Mouse (Mus musculus): Measurements from ENCODE around the gene Tmem256. TPM values are rescaled to one million over a fixed set of nuclear protein-coding genes. Genes with fewer than 3 reads are reported as not detected.

Tmem256 gene
- polyA plus RNA-seq, 1 experiment: 224 TPM

DNA sequence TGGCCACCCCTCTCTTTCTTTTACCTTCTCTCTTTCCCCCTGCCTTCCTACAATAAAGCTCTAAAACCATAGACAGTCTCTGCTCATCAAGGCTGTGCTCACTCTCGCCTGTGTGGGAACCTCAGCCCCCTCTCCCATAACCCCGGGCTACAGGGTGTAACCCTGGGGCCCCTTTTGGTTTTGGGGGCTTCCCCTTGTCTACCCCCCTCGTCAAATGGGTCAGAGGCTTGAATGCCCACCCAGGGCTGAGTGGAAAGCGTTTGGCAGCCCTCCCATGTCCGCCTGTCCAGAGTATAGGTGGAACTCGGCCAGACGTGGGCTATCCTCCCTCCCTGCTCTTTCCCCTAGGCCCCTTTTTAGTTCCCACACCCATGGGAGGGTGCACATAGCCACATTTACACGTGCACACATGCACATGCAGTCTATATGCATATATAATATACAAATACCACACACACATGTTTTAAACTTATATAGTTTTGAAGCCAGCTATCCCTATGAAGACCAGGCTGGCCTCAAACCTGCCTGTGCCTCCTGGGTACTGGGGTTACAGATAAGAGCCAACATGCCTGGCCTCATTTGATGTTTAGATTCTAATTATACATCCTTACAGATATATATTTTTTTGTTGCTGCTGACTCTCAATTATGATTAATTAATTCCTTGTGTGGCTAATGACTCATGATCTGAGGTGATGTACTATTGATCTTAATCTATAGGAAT is 26.0 kb downstream of the Tmem256 start:
- WGBS: 53% methylated on average over 8 of the region's 8 CpGs
- TF ChIP-seq POLR2A (IDR thresholded peaks at IDR 0.05; ENCODE audit: control insufficient read depth, extremely low read depth, insufficient read depth, low read length, poor library complexity) (no peak), CTCF (IDR thresholded peaks at IDR 0.05; ENCODE audit: borderline replicate concordance, control insufficient read depth, extremely low read depth, insufficient read depth, low read length, poor library complexity) (no peak)

DNA sequence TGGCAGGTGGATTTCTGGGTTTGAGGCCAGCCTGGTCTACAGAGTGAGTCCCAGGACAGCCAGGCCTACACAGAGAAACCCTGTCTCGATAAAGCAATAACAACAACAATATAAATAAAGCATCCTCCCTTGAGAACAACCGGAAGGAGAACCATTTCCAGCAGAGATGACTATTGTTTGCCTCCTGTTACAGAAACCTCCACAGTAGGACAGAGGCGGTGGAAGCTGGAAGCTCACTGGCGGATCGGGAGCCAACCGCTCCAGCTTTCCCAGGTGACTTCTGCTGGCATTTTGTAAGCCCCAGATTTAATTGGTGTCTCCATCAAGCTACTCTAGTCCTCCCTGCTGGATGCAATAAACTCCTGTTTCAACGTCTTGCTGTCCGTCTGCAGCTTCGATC is 27.2 kb downstream of the Tmem256 start:
- WGBS: 96% methylated on average over 9 of the region's 9 CpGs
- TF ChIP-seq POLR2A (IDR thresholded peaks at IDR 0.05; ENCODE audit: control insufficient read depth, extremely low read depth, insufficient read depth, low read length, poor library complexity): no peak
- no peak for TF ChIP-seq CTCF (IDR thresholded peaks at IDR 0.05; ENCODE audit: borderline replicate concordance, control insufficient read depth, extremely low read depth, insufficient read depth, low read length, poor library complexity)

More for the DNA sequence above, 26.0 kb downstream of the Tmem256 start:
- Histone ChIP-seq H3K4me1 (replicated peaks; ENCODE audit: control insufficient read depth, insufficient read depth, low read length) (no peaks in the 10 kb centered on the region), H3K27ac (ENCODE audit: control insufficient read depth, insufficient read depth, low read length) (no peak overlapping the region), H3K4me3 (ENCODE audit: control insufficient read depth, insufficient read depth, low read length) (no peak overlapping the region), H3K36me3 (ENCODE audit: control insufficient read depth, insufficient read depth, low read length) (no peaks in the 10 kb centered on the region), H3K27me3 (ENCODE audit: control insufficient read depth, insufficient read depth, low read length) (no peaks in the 10 kb centered on the region)
- DNase-seq: no peak

DNA sequence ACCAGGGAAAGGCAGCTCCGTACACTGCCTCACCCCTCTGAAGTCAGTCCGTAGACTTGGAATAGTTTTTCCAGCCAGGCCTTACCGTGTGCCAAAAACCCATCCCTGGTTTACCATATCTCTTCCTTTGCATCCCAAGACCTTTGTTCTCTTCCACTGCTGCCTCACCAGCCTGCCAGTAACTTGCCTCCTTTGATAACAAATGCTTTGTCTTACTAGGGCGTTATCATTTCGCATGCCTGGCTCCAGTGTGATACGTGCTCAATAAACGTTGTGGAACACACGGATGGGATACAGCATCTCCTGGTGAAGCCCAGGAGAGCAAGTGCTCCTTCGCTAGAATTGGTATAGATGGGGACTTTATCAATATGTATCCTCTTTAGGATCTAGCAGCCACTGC is 29.0 kb downstream of the Tmem256 start:
- WGBS: 90% methylated on average over 9 of the region's 9 CpGs
- DNase-seq: no peak
- H3K4me3 ChIP-seq (ENCODE audit: control insufficient read depth, insufficient read depth, low read length): no peak overlapping the region

More for the DNA sequence above, 27.2 kb downstream of the Tmem256 start:
- no peak for DNase-seq
- H3K27me3 ChIP-seq (ENCODE audit: control insufficient read depth, insufficient read depth, low read length): no peaks in the 10 kb centered on the region
- H3K4me1 ChIP-seq (replicated peaks; ENCODE audit: control insufficient read depth, insufficient read depth, low read length): no peaks in the 10 kb centered on the region
- H3K36me3 ChIP-seq (ENCODE audit: control insufficient read depth, insufficient read depth, low read length): no peaks in the 10 kb centered on the region
- no peak overlapping the region for H3K27ac ChIP-seq (ENCODE audit: control insufficient read depth, insufficient read depth, low read length)
- no peak overlapping the region for H3K4me3 ChIP-seq (ENCODE audit: control insufficient read depth, insufficient read depth, low read length)

DNA sequence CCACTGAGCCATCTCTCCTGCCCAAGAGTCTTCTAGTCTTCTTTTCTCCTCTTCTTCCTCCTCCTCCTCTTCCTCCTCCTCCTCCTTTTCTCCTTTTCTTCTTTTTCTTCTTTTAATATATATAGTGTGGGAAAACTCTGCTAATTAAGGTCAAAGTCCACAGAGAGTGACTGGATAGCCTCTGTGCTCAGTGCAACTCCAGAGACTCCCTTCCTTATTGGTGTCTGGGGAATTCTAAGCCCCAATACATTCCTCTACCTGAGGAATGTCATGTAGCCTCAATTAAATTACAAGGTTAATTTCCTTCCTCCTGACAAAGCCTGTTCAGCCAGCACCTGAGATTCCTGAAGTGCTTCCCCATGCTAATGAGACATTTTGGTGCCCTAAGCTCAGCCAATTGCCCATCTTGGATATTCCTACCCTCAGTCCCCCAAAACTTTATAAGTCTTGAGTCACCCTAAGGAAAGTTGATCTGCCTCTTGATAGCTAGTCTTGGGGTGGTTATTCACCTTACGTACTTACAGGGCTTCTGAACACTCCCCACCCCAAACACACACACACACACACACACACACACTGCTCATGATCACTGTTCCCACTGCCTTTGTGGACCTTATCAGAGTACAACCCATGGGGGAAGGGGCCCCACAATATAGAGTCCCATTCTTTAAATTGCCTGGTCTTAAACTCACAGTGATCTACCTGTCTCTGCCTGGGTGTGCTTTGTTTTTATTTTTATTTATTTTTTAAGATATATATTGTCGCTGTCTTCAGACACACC is 32.2 kb downstream of the Tmem256 start:
- WGBS: 99% methylated on average over 2 of the region's 2 CpGs
- Histone ChIP-seq H3K4me1 (replicated peaks; ENCODE audit: control insufficient read depth, insufficient read depth, low read length) (no peaks in the 10 kb centered on the region), H3K36me3 (ENCODE audit: control insufficient read depth, insufficient read depth, low read length) (no peaks in the 10 kb centered on the region)

More for the DNA sequence above, 29.0 kb downstream of the Tmem256 start:
- no peak for TF ChIP-seq CTCF (IDR thresholded peaks at IDR 0.05; ENCODE audit: borderline replicate concordance, control insufficient read depth, extremely low read depth, insufficient read depth, low read length, poor library complexity)
- no peak for TF ChIP-seq POLR2A (IDR thresholded peaks at IDR 0.05; ENCODE audit: control insufficient read depth, extremely low read depth, insufficient read depth, low read length, poor library complexity)
- Histone ChIP-seq H3K27ac (ENCODE audit: control insufficient read depth, insufficient read depth, low read length) (no peak overlapping the region), H3K4me1 (replicated peaks; ENCODE audit: control insufficient read depth, insufficient read depth, low read length) (no peaks in the 10 kb centered on the region), H3K36me3 (ENCODE audit: control insufficient read depth, insufficient read depth, low read length) (no peaks in the 10 kb centered on the region), H3K27me3 (ENCODE audit: control insufficient read depth, insufficient read depth, low read length) (no peaks in the 10 kb centered on the region)

DNA sequence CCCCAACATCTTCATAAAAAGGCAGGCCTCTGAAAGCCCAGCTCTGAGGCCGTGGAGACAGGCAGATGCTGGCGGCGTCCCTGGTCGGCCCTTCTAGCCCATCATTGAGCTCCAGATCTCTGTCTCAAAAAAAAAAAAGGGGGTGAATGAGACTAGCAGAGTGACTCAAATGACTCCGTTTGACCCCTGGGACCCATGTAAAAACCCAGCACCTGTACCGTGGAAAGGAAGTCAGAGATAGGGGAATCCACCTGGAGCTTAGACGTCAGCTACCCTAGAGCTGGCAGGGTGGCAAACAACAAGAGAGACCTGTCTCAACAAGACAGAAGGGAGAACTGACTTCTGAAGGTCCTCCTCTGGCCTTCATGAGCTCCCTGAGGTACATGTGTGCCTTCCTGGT is 33.5 kb downstream of the Tmem256 start:
- no peak overlapping the region for H3K27ac ChIP-seq (ENCODE audit: control insufficient read depth, insufficient read depth, low read length)
- no peaks in the 10 kb centered on the region for H3K4me1 ChIP-seq (replicated peaks; ENCODE audit: control insufficient read depth, insufficient read depth, low read length)
- H3K27me3 ChIP-seq (ENCODE audit: control insufficient read depth, insufficient read depth, low read length): no peaks in the 10 kb centered on the region
- DNase-seq: no peak
- no peak for TF ChIP-seq POLR2A (IDR thresholded peaks at IDR 0.05; ENCODE audit: control insufficient read depth, extremely low read depth, insufficient read depth, low read length, poor library complexity)
- TF ChIP-seq CTCF (IDR thresholded peaks at IDR 0.05; ENCODE audit: borderline replicate concordance, control insufficient read depth, extremely low read depth, insufficient read depth, low read length, poor library complexity): no peak
- WGBS: 86% methylated on average over 7 of the region's 7 CpGs
- H3K36me3 ChIP-seq (ENCODE audit: control insufficient read depth, insufficient read depth, low read length): no peaks in the 10 kb centered on the region
- no peak overlapping the region for H3K4me3 ChIP-seq (ENCODE audit: control insufficient read depth, insufficient read depth, low read length)

More for the DNA sequence above, 32.2 kb downstream of the Tmem256 start:
- no peaks in the 10 kb centered on the region for H3K27me3 ChIP-seq (ENCODE audit: control insufficient read depth, insufficient read depth, low read length)
- DNase-seq: no peak
- no peak overlapping the region for H3K27ac ChIP-seq (ENCODE audit: control insufficient read depth, insufficient read depth, low read length)
- no peak overlapping the region for H3K4me3 ChIP-seq (ENCODE audit: control insufficient read depth, insufficient read depth, low read length)
- TF ChIP-seq CTCF (IDR thresholded peaks at IDR 0.05; ENCODE audit: borderline replicate concordance, control insufficient read depth, extremely low read depth, insufficient read depth, low read length, poor library complexity) (no peak), POLR2A (IDR thresholded peaks at IDR 0.05; ENCODE audit: control insufficient read depth, extremely low read depth, insufficient read depth, low read length, poor library complexity) (no peak)

DNA sequence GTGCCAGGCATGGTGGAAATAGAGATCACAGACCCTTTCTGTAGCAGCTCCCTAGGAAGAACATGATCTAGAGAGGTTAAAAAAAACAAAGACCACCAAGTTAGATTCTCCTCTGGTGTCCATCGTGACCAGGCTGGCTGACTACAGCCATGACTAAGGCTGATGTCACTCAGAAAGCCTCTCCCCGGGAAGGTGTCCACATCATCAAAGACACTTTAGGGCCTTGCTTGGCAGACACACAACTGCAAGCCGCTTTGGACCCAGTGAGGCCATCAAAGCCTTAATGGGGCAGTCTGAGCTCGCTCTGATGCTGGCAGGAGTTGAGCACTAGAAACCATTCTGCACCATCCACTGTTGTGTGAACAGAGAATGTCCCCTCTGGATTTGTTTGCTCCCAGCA is 34.1 kb downstream of the Tmem256 start:
- H3K36me3 ChIP-seq (ENCODE audit: control insufficient read depth, insufficient read depth, low read length): no peaks in the 10 kb centered on the region
- no peak for DNase-seq
- H3K27me3 ChIP-seq (ENCODE audit: control insufficient read depth, insufficient read depth, low read length): no peaks in the 10 kb centered on the region
- no peak overlapping the region for H3K27ac ChIP-seq (ENCODE audit: control insufficient read depth, insufficient read depth, low read length)
- TF ChIP-seq CTCF (IDR thresholded peaks at IDR 0.05; ENCODE audit: borderline replicate concordance, control insufficient read depth, extremely low read depth, insufficient read depth, low read length, poor library complexity): no peak
- TF ChIP-seq POLR2A (IDR thresholded peaks at IDR 0.05; ENCODE audit: control insufficient read depth, extremely low read depth, insufficient read depth, low read length, poor library complexity): no peak
- WGBS: 84% methylated on average over 4 of the region's 4 CpGs
- no peaks in the 10 kb centered on the region for H3K4me1 ChIP-seq (replicated peaks; ENCODE audit: control insufficient read depth, insufficient read depth, low read length)
- H3K4me3 ChIP-seq (ENCODE audit: control insufficient read depth, insufficient read depth, low read length): no peak overlapping the region

Data from thymus, adult 2 months (tissue).